Mouse (Mus musculus) myocyte (in vitro differentiated cells): Measurements from ENCODE around the gene Samd4b. TPM values are rescaled to one million over a fixed set of nuclear protein-coding genes. Genes with fewer than 3 reads are reported as not detected.
"Not testable (repeated sequence)": the region's sequence is repeated elsewhere in the genome, so short reads cannot be mapped to it uniquely, and the experiment has no call there.

Source experiments
- H3K27me3 ChIP-seq: one replicate; pipeline ENCODE4 v1.6.1; 2011; ENCODE audit not compliant: control insufficient read depth, insufficient read depth, insufficient read length
- H3K36me3 ChIP-seq: one replicate; pipeline ENCODE4 v1.6.1; 2011; ENCODE audit not compliant: control insufficient read depth, insufficient read depth
- H3K4me2 ChIP-seq: one replicate; pipeline ENCODE4 v1.6.1; 2011; ENCODE audit warnings: low read depth, control low read depth
- H3K4me3 ChIP-seq: one replicate; pipeline ENCODE4 v1.5.1; 2011; ENCODE audit warnings: mild to moderate bottlenecking, control low read depth, moderate library complexity
- H3K79me2 ChIP-seq: one replicate; pipeline ENCODE4 v1.6.1; 2011; ENCODE audit not compliant: control insufficient read depth, insufficient read depth
- H3ac ChIP-seq: one replicate; pipeline ENCODE4 v1.6.1; 2011; ENCODE audit not compliant: control insufficient read depth, insufficient read length
- CEBPB ChIP-seq: IDR thresholded peaks from 2 replicates; pipeline ENCODE4 v1.6.1; 2011; ENCODE audit warnings: mild to moderate bottlenecking, moderate library complexity; ENCODE audit not compliant: poor library complexity, insufficient read depth, severe bottlenecking
- E2F4 ChIP-seq: IDR thresholded peaks from one replicate; pipeline ENCODE4 v1.6.1; 2011; ENCODE audit warnings: mild to moderate bottlenecking, control low read depth, moderate library complexity; ENCODE audit not compliant: insufficient read depth
- MAX ChIP-seq: IDR thresholded peaks from one replicate; pipeline ENCODE4 v1.6.1; 2011; ENCODE audit warnings: low read depth, mild to moderate bottlenecking, control low read depth
- MYOD1 ChIP-seq, 3 experiments: IDR thresholded peaks; one replicate each; pipeline ENCODE4 v1.6.1; 2011; ENCODE audit warnings: control low read depth in 2 of 3, low read depth in 2 of 3, mild to moderate bottlenecking in 2 of 3, moderate library complexity in 1 of 3; ENCODE audit not compliant: insufficient read length in 2 of 3, control insufficient read depth in 1 of 3
- MYOG ChIP-seq, 3 experiments: IDR thresholded peaks; one replicate each; pipeline ENCODE4 v1.6.1; 2011; ENCODE audit warnings: control low read depth in 2 of 3, low read depth in 2 of 3, mild to moderate bottlenecking in 2 of 3; ENCODE audit not compliant: insufficient read length in 2 of 3, control insufficient read depth in 1 of 3, insufficient read depth in 1 of 3
- POLR2A ChIP-seq: IDR thresholded peaks from one replicate; pipeline ENCODE4 v1.6.1; 2011; ENCODE audit warnings: low read depth, mild to moderate bottlenecking, control low read depth, moderate library complexity; ENCODE audit not compliant: insufficient read length
- POLR2AphosphoS2 ChIP-seq: IDR thresholded peaks from one replicate; pipeline ENCODE4 v1.6.1; 2011; ENCODE audit warnings: low read depth, control low read depth; ENCODE audit not compliant: insufficient read length
- REST ChIP-seq: IDR thresholded peaks from one replicate; pipeline ENCODE4 v1.6.1; 2011; ENCODE audit warnings: mild to moderate bottlenecking, control low read depth, moderate library complexity; ENCODE audit not compliant: insufficient read depth, insufficient read length
- SRF ChIP-seq: IDR thresholded peaks from one replicate; pipeline ENCODE4 v1.6.1; 2011; ENCODE audit warnings: low read depth; ENCODE audit not compliant: control insufficient read depth, insufficient read length
- TCF12 ChIP-seq: IDR thresholded peaks from one replicate; pipeline ENCODE4 v1.6.1; 2011; ENCODE audit warnings: mild to moderate bottlenecking, control low read depth; ENCODE audit not compliant: poor library complexity, insufficient read depth, severe bottlenecking
- TCF3 ChIP-seq: IDR thresholded peaks from one replicate; pipeline ENCODE4 v1.6.1; 2011; ENCODE audit warnings: low read depth, control low read depth; ENCODE audit not compliant: insufficient read length
- USF1 ChIP-seq: IDR thresholded peaks from one replicate; pipeline ENCODE4 v1.6.1; 2011; ENCODE audit warnings: low read depth, mild to moderate bottlenecking, control low read depth, moderate library complexity
- polyA plus RNA-seq: library from polyadenylated mRNA; unstranded; fragments of >200 nt; fragmentation: generic; extraction: Trizol; gene quantifications from one replicate; pipeline ENCODE4 v1.2.1, GENCODE M21; 2012; ENCODE audit warnings: missing spikeins

The Samd4b gene
- polyA plus RNA-seq, 1 experiment, result 29.4 TPM

DNA sequence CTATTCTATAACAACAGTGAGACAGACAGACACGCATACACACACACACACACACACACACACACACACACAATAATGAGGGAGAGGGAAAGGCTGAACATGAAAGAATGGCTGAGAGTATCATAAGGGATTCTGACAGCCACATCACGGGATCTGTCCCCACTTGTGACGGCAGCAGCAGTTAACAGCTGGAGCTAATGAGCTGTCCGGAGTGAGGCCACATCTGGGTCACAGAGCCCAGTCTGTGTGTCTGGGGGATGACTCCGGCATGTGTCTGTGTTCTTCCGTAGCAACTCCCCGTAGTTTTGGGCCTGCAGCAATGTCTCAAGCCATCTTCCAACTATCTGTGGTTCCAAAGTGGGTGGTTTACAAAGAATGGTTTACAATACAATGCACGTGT, 65.9 kb downstream of the Samd4b start:
- no peak for TF ChIP-seq CEBPB
- no peak for TF ChIP-seq TCF12
- TF ChIP-seq POLR2A, result no peak
- TF ChIP-seq MYOG (IDR thresholded peaks at IDR 0.05; ENCODE audit: control insufficient read depth in 1 of 3, insufficient read depth in 1 of 3, insufficient read length in 2 of 3, low read depth in 2 of 3), result no peak
- no peak for TF ChIP-seq MAX
- TF ChIP-seq MYOD1 (IDR thresholded peaks at IDR 0.05; ENCODE audit: control insufficient read depth in 1 of 3, insufficient read length in 2 of 3, low read depth in 2 of 3), result no peak
- no peak for TF ChIP-seq USF1
- no peak for TF ChIP-seq E2F4
- Histone ChIP-seq H3K27me3 (peaks cover 22% of the 10 kb centered on the region), H3ac (no peak overlapping the region), H3K4me2 (no peak overlapping the region), H3K36me3 (no peaks in the 10 kb centered on the region), H3K4me3 (no peak overlapping the region), H3K79me2 (no peaks in the 10 kb centered on the region)

GRCm38 (mm10) chr7:28527922-28528719, 69.8 kb downstream of the Samd4b start:
- no peaks in the 10 kb centered on the region for H3K36me3 ChIP-seq
- peaks cover 19% of the 10 kb centered on the region for H3K27me3 ChIP-seq
- no peak overlapping the region for H3K4me2 ChIP-seq
- no peaks in the 10 kb centered on the region for H3K79me2 ChIP-seq
- no peak for TF ChIP-seq USF1
- TF ChIP-seq SRF, result no peak
- no peak for TF ChIP-seq POLR2AphosphoS2
- no peak for TF ChIP-seq POLR2A
- TF ChIP-seq TCF3, result no peak
- TF ChIP-seq CEBPB, result no peak
- TF ChIP-seq REST, result no peak
- H3K4me3 ChIP-seq, result no peak overlapping the region
- H3ac ChIP-seq, result no peak overlapping the region

DNA sequence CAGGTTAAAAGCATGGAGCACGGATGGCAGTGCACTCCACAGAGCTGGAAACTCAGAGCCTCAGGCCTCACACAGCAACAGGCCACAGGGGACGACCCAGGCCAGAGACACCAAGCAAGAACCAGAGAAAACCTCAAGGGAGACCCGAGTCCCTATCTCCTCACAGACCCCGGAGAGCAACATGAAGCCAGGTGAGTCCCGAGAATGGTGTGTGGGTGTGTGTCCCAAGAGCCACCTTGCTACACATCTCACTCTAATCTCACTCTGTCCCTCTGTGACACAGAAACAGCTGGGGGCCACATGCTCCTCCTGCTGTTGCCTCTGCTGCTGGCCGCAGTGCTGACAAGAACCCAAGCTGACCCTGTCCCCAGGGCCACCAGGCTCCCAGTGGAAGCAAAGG, 75.4 kb downstream of the Samd4b start, which contains the start of gene Ifnl3:
Ifnl3 (plus strand) TSS at position 301 of the 400 bp plus-strand sequence.
- not testable (repeated sequence) for H3K79me2 ChIP-seq, H3K36me3 ChIP-seq, H3K4me3 ChIP-seq, H3K4me2 ChIP-seq, H3ac ChIP-seq
- H3K27me3 ChIP-seq, result peaks cover 20% of the 10 kb centered on the region

DNA sequence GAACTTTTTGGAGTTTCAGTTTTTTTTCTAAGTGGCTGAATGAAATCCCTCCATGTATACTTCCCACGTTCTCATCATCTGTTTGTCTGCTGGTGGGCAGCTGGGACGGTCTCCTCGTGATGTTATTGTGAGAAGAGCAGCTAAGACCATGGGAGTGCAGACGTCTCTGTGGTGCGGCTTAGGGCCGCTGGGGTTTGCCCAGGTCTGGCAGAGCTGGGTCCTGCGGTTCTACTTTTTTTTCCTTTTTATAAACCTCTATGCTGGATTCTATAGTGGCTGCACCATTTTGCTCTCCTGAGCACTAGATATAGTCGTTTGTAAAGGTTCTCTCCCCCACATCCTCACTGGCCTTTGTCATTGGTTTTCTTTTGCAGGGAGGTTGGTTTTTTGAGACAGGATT, 86.5 kb downstream of the Samd4b start:
- H3K4me3 ChIP-seq, result no peak overlapping the region

DNA sequence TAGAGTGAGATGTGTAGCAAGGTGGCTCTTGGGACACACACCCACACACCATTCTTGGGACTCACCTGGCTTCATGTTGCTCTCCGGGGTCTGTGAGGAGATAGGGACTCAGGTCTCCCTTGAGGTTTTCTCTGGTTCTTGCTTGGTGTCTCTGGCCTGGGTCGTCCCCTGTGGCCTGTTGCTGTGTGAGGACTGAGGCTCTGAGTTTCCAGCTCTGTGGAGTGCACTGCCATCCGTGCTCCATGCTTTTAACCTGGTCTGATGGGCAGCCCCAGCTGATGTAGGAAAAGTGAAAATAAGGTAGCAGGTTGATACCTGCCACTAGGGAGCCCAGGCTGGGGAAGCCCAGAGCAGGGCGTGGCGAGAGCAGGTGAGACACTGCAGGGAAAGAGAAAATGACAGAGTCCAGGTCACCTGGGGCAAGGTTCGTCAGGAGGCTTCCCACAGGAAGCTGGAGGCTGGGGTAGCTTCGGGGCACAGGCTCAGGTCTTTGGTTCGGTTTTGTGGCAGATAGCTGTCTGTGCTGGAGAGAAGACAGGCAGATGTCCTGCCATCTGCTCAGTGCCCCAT, 87.5 kb downstream of the Samd4b start, which contains the start of gene Ifnl2:
Ifnl2 (minus strand) TSS at position 51 of the 570 bp plus-strand sequence.
- peaks cover 27% of the 10 kb centered on the region for H3K27me3 ChIP-seq
- H3K4me2 ChIP-seq, H3K4me3 ChIP-seq, H3K79me2 ChIP-seq, H3K36me3 ChIP-seq, H3ac ChIP-seq: not testable (repeated sequence)

More for the DNA sequence above, 86.5 kb downstream of the Samd4b start:
- no peaks in the 10 kb centered on the region for H3K36me3 ChIP-seq
- H3ac ChIP-seq, result no peak overlapping the region
- peaks cover 21% of the 10 kb centered on the region for H3K27me3 ChIP-seq
- H3K79me2 ChIP-seq, result no peaks in the 10 kb centered on the region
- TF ChIP-seq SRF (no peak), TCF3 (no peak), CEBPB (no peak)
- H3K4me2 ChIP-seq, result no peak overlapping the region

DNA sequence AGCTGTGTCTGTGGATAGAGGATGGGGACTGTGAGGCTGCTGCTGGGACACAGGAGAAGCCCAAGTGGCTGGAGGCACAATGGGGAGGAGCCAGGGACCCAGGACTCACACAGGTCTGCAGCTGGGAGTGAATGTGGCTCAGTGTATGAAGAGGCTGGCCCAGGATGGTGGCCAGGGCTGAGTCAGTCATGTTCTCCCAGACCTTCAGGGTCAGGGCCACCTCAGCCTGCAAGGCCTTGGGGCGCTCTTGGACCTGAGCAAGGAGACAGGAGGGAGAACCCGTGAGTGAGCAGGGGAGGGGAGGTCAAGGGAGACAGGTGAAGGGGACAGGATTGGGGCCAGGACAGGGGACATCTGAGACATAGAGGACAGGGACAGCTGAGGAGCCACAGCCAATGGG, 88.8 kb downstream of the Samd4b start:
- H3K4me3 ChIP-seq, H3K4me2 ChIP-seq, H3ac ChIP-seq, H3K36me3 ChIP-seq, H3K79me2 ChIP-seq: not testable (repeated sequence)
- peaks cover 33% of the 10 kb centered on the region for H3K27me3 ChIP-seq
